Mouse (Mus musculus): ENCODE data around the gene Acot1.

Acot1 gene

GRCm38 (mm10) chr12:84009171-84009965 lies at the start of gene Acot1:
Acot1 (plus strand) TSS chr12:84009490.
- peak; percentile 80 for DNase-seq (ENCODE audit: low spot score)

GRCm38 (mm10) chr12:83965235-83965634 lies 44.1 kb upstream of the Acot1 start:
- DNase-seq (ENCODE audit: low spot score), result no peak

- peak; percentile 36 for DNase-seq (ENCODE audit: low spot score)
These were observed 37.2 kb upstream of the Acot1 start for GRCm38 (mm10) chr12:83972117-83972516.

DNA sequence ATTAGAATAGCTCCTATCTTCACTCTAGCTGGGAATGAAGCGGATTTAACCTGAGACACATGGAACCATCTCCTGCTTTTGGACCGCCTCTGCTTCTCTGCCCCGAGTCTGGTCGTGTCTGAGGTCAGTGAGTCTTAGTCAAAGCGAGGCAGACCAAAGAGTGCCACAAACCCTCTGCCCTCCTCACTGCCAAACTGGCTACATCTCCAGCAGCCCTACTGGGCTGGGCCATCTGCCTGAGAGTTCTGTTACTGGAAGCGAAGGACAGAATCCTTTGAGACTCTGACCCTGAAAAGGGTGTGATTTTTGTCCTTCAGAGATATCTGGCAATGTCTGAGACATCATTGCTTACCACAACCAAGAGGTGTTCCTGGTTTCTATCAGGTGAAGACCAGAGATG lies 30.4 kb upstream of the Acot1 start:
- DNase-seq (ENCODE audit: low spot score), result no peak

DNA sequence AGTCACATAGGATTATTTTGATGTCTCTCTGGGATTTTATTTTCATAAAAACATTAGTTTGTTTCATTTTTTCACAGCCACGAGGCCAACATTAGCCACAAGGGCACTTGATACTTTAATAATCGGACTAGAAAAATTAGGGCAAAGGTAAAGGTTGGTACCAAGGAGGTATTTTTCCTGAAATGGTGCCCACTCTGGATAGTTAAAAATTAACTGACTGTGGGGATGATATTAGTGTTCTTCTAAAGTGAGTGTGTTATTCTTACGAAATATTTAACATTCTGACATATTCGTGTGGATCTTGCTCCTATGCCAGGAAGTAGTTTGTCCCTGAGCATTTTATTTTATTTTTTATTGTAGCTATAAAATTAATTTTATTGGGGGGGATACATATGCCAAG lies 27.7 kb upstream of the Acot1 start:
- no peak for DNase-seq (ENCODE audit: low spot score)

DNA sequence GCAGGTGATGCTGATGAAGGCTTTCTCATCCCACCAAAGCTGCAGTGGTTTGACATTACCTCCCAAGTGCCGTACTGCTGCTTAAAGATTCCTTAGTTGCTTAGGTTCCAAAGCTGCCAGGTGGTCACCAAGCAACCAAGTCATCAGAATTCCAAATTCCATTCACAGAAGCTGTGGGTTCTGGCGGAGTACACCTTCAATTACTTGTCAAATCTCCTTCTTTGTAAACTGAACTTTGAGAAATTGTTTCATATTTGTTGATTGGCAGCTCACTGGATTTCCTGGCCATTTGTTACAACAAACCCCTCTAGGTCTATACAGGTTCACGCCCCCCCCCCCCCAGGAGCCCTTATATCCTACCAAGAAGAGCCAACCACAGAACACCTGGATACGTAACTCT lies 24.5 kb upstream of the Acot1 start, which contains the start of gene Heatr4:
Heatr4 (minus strand) TSS at position 101 of the 400 bp plus-strand sequence.
- DNase-seq (ENCODE audit: low spot score), result no peak

DNA sequence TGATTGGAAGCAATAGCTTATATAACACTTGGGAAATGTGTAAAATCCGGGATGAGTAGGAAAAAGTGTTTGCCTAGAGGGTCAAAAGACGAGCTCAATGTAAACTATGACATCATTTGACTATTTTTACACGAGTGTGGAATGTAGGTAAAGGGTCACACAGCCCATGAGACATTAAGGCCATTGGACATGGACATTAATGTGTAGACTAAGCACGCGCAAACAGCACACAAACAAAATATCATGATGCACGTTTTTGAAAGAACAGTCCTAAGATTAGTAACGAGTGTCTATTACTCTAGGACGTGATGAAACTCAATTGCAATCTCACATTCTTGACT lies 22.1 kb upstream of the Acot1 start:
- DNase-seq (ENCODE audit: low spot score), result no peak

DNA sequence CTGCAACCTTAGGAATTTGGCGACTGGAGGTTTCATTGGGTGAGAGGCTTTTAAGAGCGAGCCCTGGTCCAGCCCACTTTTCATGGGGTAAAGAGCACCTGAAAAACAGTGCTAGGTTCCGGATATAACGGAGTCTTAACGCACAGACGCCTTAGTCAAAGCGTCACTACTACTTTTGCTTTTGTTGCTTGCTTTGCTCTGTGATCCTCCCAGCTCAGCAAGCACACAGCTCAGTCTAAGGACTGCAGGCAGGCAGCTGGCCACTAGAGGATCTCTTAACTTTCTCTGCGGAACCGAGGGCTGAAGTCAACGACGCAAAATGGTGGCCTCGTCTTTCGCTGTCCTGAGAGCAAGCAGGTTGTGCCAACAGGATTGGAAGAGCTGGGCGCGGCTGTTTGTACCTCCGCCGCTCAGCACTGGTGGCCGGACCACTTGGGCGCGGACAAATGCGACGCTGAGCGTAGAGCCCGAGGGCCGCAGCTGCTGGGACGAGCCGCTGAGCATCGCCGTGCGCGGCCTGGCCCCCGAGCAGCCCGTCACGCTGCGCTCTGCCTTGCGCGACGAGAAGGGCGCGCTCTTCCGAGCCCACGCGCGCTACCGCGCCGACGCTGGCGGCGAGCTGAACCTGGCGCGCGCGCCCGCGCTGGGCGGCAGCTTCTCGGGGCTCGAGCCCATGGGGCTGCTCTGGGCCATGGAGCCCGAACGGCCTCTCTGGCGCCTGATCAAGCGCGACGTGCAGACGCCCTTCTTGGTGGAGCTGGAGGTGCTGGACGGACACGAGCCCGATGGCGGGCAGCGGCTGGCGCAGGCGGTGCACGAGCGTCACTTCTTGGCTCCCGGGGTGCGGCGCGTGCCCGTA lies 21.5 kb upstream of the Acot1 start, which contains the start of gene Acot2:
Acot2 (plus strand) TSS at position 279 of the 859 bp plus-strand sequence.
- DNase-seq (ENCODE audit: low spot score), result peak; percentile 77

GRCm38 (mm10) chr12:83988483-83988882 lies 20.8 kb upstream of the Acot1 start:
- no peak for DNase-seq (ENCODE audit: low spot score)

DNA sequence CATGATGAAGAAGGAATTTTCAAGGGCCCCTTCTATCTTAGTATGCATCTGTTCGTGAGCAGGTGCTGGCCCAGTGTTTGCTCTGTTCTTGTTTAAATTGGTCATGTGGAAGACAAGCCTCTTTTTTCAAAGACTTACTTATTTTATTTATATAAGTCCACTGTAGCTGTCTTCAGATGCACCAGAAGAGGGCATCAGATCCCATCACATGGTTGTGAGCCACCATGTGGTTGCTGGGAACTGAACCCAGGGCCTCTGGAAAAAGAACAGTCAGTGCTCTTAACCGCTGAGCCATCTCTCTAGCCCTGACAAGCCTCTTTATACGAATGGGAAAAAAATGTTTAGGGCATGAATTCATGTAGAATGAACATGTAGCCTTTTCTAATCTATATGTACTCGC lies 19.9 kb upstream of the Acot1 start:
- no peak for DNase-seq (ENCODE audit: low spot score)

- no peak for DNase-seq (ENCODE audit: low spot score)
These were observed 12.1 kb upstream of the Acot1 start for GRCm38 (mm10) chr12:83997221-83997620.

DNA sequence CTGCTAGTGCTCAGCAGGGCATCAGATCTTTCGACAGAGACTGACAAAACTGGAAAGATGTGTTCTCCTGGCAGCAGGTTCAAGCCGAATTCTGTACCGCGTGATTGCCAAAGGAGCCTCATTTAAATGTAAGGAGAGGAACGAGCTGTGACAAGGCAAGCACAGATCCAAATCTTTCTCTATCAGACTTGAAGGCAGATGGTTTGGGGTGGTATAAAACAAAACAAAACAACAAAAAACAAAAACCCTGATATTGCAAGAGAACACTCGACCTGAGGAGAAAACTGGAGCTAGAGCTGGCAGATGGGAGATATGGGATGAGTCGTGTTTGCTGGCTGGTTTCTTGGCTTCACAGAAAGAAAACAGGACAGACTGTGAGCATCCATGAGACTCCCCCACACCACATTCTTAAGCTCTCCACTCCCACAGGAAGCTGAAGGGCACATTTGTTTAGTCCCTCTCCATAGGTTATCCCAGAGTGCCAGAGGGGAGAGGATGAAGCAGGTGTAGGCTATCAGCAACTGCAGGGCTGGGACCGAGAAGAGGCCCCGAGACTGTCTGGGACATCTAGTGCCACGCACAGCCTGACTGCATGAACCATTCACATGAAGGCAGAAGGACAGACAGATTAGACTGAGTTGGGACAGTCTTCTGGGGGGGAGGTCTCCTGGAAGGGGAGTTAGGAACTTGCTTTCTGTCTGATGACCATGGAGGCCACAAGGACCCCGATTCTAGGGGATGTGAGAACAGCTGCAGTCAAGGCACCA lies 10.8 kb upstream of the Acot1 start:
- DNase-seq (ENCODE audit: low spot score), result peak; percentile 52

- peak; percentile 87 for DNase-seq (ENCODE audit: low spot score)
These were observed 10.1 kb upstream of the Acot1 start for GRCm38 (mm10) chr12:83999237-83999636.

DNA sequence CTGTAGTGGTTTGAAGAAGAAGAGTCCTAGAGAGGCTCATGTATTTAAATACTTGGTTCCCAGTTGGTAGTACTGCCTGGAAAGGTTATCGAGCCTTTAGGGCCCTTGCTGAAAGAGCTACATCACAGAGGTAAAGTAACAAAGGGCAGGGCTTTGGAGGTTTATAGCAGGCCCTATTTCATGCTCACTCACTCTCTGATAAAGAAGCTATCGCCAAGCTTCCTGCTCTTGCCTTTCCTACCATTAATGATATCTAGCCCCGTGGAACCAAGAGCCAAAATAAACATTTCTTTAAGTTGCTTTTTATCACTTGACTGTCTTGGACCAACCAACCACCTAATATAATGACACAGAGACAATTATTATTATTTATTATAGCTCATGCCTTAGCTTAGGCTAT lies 8.9 kb upstream of the Acot1 start:
- DNase-seq (ENCODE audit: low spot score), result no peak

GRCm38 (mm10) chr12:84003866-84004265 lies 5.4 kb upstream of the Acot1 start:
- no peak for DNase-seq (ENCODE audit: low spot score)

GRCm38 (mm10) chr12:84008251-84008650 lies 1.0 kb upstream of the Acot1 start:
- DNase-seq (ENCODE audit: low spot score), result no peak

DNA sequence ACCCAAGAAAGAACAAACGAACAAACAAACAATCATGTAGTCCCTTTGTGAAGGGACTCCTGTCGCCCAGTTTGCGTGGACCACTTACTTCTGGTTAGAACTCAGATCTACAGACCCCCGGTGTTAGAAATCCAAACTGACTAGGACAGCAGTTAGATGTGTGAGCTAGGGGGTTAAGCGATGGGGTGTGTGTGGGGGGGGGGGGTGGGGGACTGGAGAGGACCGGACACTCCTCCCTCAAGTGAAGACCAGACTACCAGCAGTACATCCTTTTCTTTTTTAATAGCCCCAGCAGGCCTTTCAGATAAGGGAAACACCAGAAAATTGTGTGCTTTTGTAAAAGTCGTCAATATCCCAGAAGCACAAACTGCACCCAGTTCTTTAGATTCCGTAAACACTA lies 561 bp upstream of the Acot1 start:
- no peak for DNase-seq (ENCODE audit: low spot score)

DNA sequence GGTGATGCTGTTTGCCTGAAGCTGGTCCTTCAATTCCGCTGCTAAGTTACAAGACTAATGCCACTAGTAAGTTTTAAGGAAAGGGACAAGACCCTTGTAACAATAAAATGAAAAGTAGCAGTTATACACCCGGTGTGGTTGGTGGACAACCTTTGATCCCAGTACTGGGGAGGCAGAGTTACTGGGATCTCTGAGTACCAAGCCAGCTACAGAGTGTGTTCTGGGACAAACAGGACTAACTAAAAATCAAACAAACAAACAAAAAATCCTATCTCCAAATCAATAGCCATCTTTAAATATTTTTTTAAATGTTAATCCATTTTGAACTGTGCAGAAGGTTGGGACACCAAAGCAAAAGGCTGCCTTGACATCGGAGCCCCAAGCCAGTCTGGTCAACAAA lies 911 bp downstream of the Acot1 start:
- DNase-seq (ENCODE audit: low spot score), result no peak

DNA sequence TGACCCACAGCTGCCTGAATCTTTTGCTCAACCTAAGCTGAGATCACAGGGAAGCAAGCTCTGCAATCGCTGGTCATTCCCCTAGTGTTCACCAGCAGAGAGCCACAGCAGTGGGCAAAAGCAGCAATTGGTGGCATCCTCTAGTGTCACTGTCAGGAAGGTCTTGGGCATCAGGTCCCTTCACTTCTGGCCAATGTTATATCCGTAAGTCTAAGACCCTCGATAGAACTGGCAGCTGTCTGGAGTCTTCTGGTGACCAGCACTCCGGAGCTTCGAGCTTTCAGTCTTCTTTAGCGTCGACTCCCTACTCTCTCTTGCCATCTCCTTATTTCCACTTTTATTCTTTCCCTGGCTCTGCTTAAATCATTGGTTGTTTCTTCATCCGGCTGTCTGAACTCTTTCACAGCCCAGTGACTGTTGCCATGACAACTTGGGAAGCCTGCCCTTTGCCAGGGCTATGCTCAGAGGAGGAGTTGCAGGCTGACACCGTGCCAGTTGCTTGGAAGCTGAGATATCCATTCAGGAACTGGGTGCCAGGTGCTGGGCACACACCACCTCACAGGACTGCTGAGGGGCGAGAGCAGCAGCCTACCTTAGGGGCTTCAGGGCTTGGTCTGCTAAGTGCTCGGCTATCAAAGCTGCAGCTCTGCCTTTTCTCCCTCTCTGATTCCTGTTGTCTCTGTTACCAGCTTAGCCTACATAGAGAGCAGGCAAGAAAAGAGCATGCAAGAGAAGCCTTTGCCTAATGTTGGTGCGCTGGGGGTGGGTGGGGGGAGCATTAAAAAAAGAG lies 2.2 kb downstream of the Acot1 start:
- DNase-seq (ENCODE audit: low spot score), result peak; percentile 76

DNA sequence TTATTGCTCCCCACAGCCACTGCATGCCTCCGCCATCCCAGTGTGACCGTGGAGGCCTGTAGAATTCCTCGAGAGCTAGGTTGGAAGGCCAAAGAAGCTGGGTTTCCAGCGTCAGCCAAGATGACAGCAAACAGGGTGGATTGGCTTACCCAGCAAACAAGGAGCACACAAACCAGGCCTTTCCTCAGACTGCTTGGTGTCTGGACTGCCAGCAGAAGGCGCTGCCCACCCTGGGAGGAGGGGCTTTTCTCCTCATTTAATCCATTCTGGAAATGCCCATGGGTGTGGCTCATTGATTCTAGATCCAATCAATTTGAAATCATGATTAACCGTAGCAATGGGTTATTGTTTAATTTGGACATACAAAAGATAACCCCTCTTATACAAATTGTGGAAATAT lies 3.8 kb downstream of the Acot1 start:
- DNase-seq (ENCODE audit: low spot score), result no peak

- DNase-seq (ENCODE audit: low spot score), result no peak
These were observed 4.4 kb downstream of the Acot1 start for GRCm38 (mm10) chr12:84013701-84014100.

GRCm38 (mm10) chr12:84020528-84020927 lies 11.2 kb downstream of the Acot1 start:
- DNase-seq (ENCODE audit: low spot score), result peak; percentile 86

Measured in urinary bladder, postnatal 14 days (tissue).